Mouse (Mus musculus): ENCODE measurements around the gene Sema5a. TPM values are rescaled to one million over a fixed set of nuclear protein-coding genes. Genes with fewer than 3 reads are reported as not detected.

Gene Sema5a
- polyA plus RNA-seq, 1 experiment from 2014 or later: 4.4 TPM

GRCm38 (mm10) chr15:32693006-32693405 lies 448.4 kb downstream of the Sema5a start:
- Histone ChIP-seq H3K9me3 (ENCODE audit: control insufficient read depth, low read length) (no peaks in the 10 kb centered on the region), H3K36me3 (ENCODE audit: control insufficient read depth, insufficient read depth, low read length) (no peaks in the 10 kb centered on the region), H3K4me1 (replicated peaks; ENCODE audit: control insufficient read depth, insufficient read depth, low read length) (no peaks in the 10 kb centered on the region), H3K4me3 (ENCODE audit: low read depth, low read length) (no peak overlapping the region), H3K27ac (ENCODE audit: low read depth, low read length) (no peak overlapping the region), H3K4me2 (no peak overlapping the region), H3K9ac (ENCODE audit: low read depth, low read length) (no peak overlapping the region), H3K27me3 (replicated peaks; ENCODE audit: control insufficient read depth, insufficient read depth, low read length) (no peaks in the 10 kb centered on the region)
- DNase-seq (ENCODE audit: low spot score) (no peak), ATAC-seq (replicated peaks; ENCODE audit: low FRiP score) (no peak)
- 86% methylated on average over 2 of the region's 2 CpGs for WGBS

GRCm38 (mm10) chr15:32717298-32717985 lies 472.8 kb downstream of the Sema5a start:
- Histone ChIP-seq H3K9me3 (ENCODE audit: control insufficient read depth, low read length) (no peaks in the 10 kb centered on the region), H3K9ac (ENCODE audit: low read depth, low read length) (no peak overlapping the region), H3K27me3 (replicated peaks; ENCODE audit: control insufficient read depth, insufficient read depth, low read length) (no peaks in the 10 kb centered on the region), H3K4me3 (ENCODE audit: low read depth, low read length) (no peak overlapping the region), H3K4me2 (no peak overlapping the region), H3K27ac (ENCODE audit: low read depth, low read length) (no peak overlapping the region), H3K4me1 (replicated peaks; ENCODE audit: control insufficient read depth, insufficient read depth, low read length) (no peaks in the 10 kb centered on the region), H3K36me3 (ENCODE audit: control insufficient read depth, insufficient read depth, low read length) (no peaks in the 10 kb centered on the region)
- ATAC-seq (replicated peaks; ENCODE audit: low FRiP score) (no peak), DNase-seq (ENCODE audit: low spot score) (no peak)
- WGBS: 82% methylated on average over 4 of the region's 4 CpGs

GRCm38 (mm10) chr15:32718293-32718963 lies 473.8 kb downstream of the Sema5a start:
- no peak overlapping the region for H3K4me2 ChIP-seq
- H3K9me3 ChIP-seq (ENCODE audit: control insufficient read depth, low read length): no peaks in the 10 kb centered on the region
- H3K27me3 ChIP-seq (replicated peaks; ENCODE audit: control insufficient read depth, insufficient read depth, low read length): no peaks in the 10 kb centered on the region
- no peak overlapping the region for H3K27ac ChIP-seq (ENCODE audit: low read depth, low read length)
- no peak overlapping the region for H3K4me3 ChIP-seq (ENCODE audit: low read depth, low read length)
- no peaks in the 10 kb centered on the region for H3K4me1 ChIP-seq (replicated peaks; ENCODE audit: control insufficient read depth, insufficient read depth, low read length)
- WGBS: 46% methylated on average over 4 of the region's 4 CpGs
- ATAC-seq (replicated peaks; ENCODE audit: low FRiP score) (no peak; the same call in 1 of the 2 replicates), DNase-seq (ENCODE audit: low spot score) (no peak)
- no peaks in the 10 kb centered on the region for H3K36me3 ChIP-seq (ENCODE audit: control insufficient read depth, insufficient read depth, low read length)
- H3K9ac ChIP-seq (ENCODE audit: low read depth, low read length): no peak overlapping the region

DNA sequence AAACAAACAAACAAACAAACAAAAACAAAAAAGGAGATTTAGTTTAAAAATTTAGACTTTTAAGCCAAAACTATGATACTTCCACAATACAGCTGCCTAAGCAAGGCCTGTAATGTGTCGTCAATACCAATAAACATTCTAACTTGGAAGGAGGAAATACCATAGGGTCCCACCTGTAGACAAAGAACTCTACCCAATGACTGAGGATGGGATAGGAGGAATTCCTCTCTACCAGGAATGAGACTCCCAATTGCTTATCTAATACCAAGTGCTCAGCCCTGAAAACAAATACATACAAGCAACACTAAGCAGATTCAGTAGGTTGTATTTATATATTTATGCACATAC lies 474.3 kb downstream of the Sema5a start:
- Histone ChIP-seq H3K9ac (ENCODE audit: low read depth, low read length) (no peak overlapping the region), H3K4me2 (no peak overlapping the region), H3K9me3 (ENCODE audit: control insufficient read depth, low read length) (no peaks in the 10 kb centered on the region), H3K4me3 (ENCODE audit: low read depth, low read length) (no peak overlapping the region), H3K4me1 (replicated peaks; ENCODE audit: control insufficient read depth, insufficient read depth, low read length) (no peaks in the 10 kb centered on the region), H3K27ac (ENCODE audit: low read depth, low read length) (no peak overlapping the region), H3K36me3 (ENCODE audit: control insufficient read depth, insufficient read depth, low read length) (no peaks in the 10 kb centered on the region), H3K27me3 (replicated peaks; ENCODE audit: control insufficient read depth, insufficient read depth, low read length) (no peaks in the 10 kb centered on the region)
- ATAC-seq (replicated peaks; ENCODE audit: low FRiP score): no peak
- 89% methylated on average over 1 of the region's 1 CpGs for WGBS
- DNase-seq (ENCODE audit: low spot score): no peak

GRCm38 (mm10) chr15:32730839-32731238 lies 486.2 kb downstream of the Sema5a start:
- Histone ChIP-seq H3K4me2 (no peak overlapping the region), H3K27ac (ENCODE audit: low read depth, low read length) (no peak overlapping the region), H3K27me3 (replicated peaks; ENCODE audit: control insufficient read depth, insufficient read depth, low read length) (no peaks in the 10 kb centered on the region), H3K9ac (ENCODE audit: low read depth, low read length) (no peak overlapping the region), H3K4me1 (replicated peaks; ENCODE audit: control insufficient read depth, insufficient read depth, low read length) (no peaks in the 10 kb centered on the region), H3K4me3 (ENCODE audit: low read depth, low read length) (no peak overlapping the region), H3K36me3 (ENCODE audit: control insufficient read depth, insufficient read depth, low read length) (no peaks in the 10 kb centered on the region), H3K9me3 (ENCODE audit: control insufficient read depth, low read length) (no peaks in the 10 kb centered on the region)
- ATAC-seq (replicated peaks; ENCODE audit: low FRiP score): no peak
- DNase-seq (ENCODE audit: low spot score): no peak
- 40% methylated on average over 3 of the region's 3 CpGs for WGBS

Other genes starting within 250 kb of the Sema5a start
- not detected in 2 replicates for gene Tas2r119, start 67.5 kb upstream of the Sema5a start, polyA plus RNA-seq (2014; fragmentation: Nextera tagmentation; extraction: Ambion mirVana)